In genomic region chr16:59516965-59517364, GRCm38 (mm10) we compare ENCODE assay signal across 19 mouse cellular contexts. TPM values are rescaled to one million over a fixed set of nuclear protein-coding genes. Genes with fewer than 3 reads are reported as not detected.
DNase-seq lines count a peak whose midpoint lies in the region; ATAC-seq lines count a peak whose summit lies in the region.
"Had no signal": no experiment of that assay in that cellular context is flagged by ENCODE, and none has a peak within 500 bp of the region (broad histone marks: within the 10 kb centered on the region; RNA-seq: fewer than 3 reads in every experiment).

No protein-coding gene starts in this region.

- no peaks in the 10 kb centered on the region for H3K9me3 ChIP-seq in heart, embryonic 10.5 days
- H3K9me3 ChIP-seq in midbrain, embryonic 14.5 days (ENCODE audit: control insufficient read depth, low read length), result no peaks in the 10 kb centered on the region
- H3K9me3 ChIP-seq: embryonic facial prominence, embryonic 13.5 days; lung, embryonic 15.5 days; midbrain, embryonic 13.5 days; neural tube, embryonic 15.5 days had no signal

- H3K9ac ChIP-seq in midbrain, embryonic 14.5 days (replicated peaks; ENCODE audit: low read length), result no peak overlapping the region
- H3K9ac ChIP-seq: embryonic facial prominence, embryonic 13.5 days; liver, embryonic 14.5 days; lung, embryonic 15.5 days; midbrain, embryonic 13.5 days; neural tube, embryonic 15.5 days had no signal

- no peaks in the 10 kb centered on the region for H3K27me3 ChIP-seq in heart, embryonic 10.5 days (ENCODE audit: insufficient read depth, poor library complexity, severe bottlenecking)
- no peaks in the 10 kb centered on the region for H3K27me3 ChIP-seq in midbrain, embryonic 14.5 days (ENCODE audit: control insufficient read depth, insufficient read depth, low read length)
- H3K27me3 ChIP-seq: embryonic facial prominence, embryonic 13.5 days; lung, embryonic 15.5 days; midbrain, embryonic 13.5 days; neural tube, embryonic 15.5 days had no signal

- ATAC-seq in granulocyte monocyte progenitor cell, adult 5-6 weeks (replicated peaks; ENCODE audit: poor library complexity, severe bottlenecking), result 0 out of 2 replicates have a peak, but pooled peaks have one; percentile 21
- ATAC-seq in midbrain, embryonic 14.5 days (ENCODE audit: low FRiP score, low TSS enrichment), result no peak
- no peak for ATAC-seq in activated CD4-positive, CD25-positive, alpha-beta regulatory T cell, adult 4 months
- ATAC-seq: forebrain, embryonic 14.5 days; midbrain, embryonic 13.5 days had no signal

- peak overlapping the region; percentile 86 for H3K27ac ChIP-seq in heart, embryonic 10.5 days
- H3K27ac ChIP-seq in midbrain, embryonic 14.5 days (replicated peaks; ENCODE audit: low read depth, low read length), result no peak overlapping the region
- H3K27ac ChIP-seq: embryonic facial prominence, embryonic 13.5 days; liver, embryonic 14.5 days; lung, embryonic 15.5 days; midbrain, embryonic 13.5 days; neural tube, embryonic 15.5 days had no signal

- peak overlapping the region; percentile 36 for H3K4me3 ChIP-seq in heart, embryonic 10.5 days
- no peak overlapping the region for H3K4me3 ChIP-seq in midbrain, embryonic 14.5 days (replicated peaks; ENCODE audit: low read depth, low read length)
- H3K4me3 ChIP-seq: embryonic facial prominence, embryonic 13.5 days; lung, embryonic 15.5 days; midbrain, embryonic 13.5 days; neural tube, embryonic 15.5 days had no signal

- H3K4me2 ChIP-seq in midbrain, embryonic 14.5 days (ENCODE audit: low read length), result no peak overlapping the region
- H3K4me2 ChIP-seq: embryonic facial prominence, embryonic 13.5 days; lung, embryonic 15.5 days; midbrain, embryonic 13.5 days; neural tube, embryonic 15.5 days had no signal

- DNase-seq in heart, embryonic 10.5 days (ENCODE audit: low spot score), result peak; percentile 78
- DNase-seq in heart, postnatal 25 days (ENCODE audit: low spot score), result no peak
- DNase-seq in 416B (ENCODE audit: low read depth), result peak; percentile 43
- peak; percentile 36 for DNase-seq in heart, postnatal 4 days
- no peak for DNase-seq in midbrain, embryonic 14.5 days
- DNase-seq in kidney, postnatal 14 days, result no peak
- DNase-seq: adrenal gland, adult 2 months; cerebellum, postnatal 10 days; gastrocnemius, postnatal 36 days; kidney, postnatal 4 days; lung, postnatal 4 days had no signal

- peaks cover 34% of the 10 kb centered on the region for H3K4me1 ChIP-seq in heart, embryonic 10.5 days
- no peaks in the 10 kb centered on the region for H3K4me1 ChIP-seq in midbrain, embryonic 14.5 days (ENCODE audit: control insufficient read depth, insufficient read depth, low read length)
- H3K4me1 ChIP-seq: lung, embryonic 15.5 days; midbrain, embryonic 13.5 days; neural tube, embryonic 15.5 days had no signal

- intact Hi-C loops in heart, postnatal 25 days (cut with DNase I), result no loop called here

- H3K36me3 ChIP-seq in heart, embryonic 10.5 days, result peaks cover 18% of the 10 kb centered on the region
- no peaks in the 10 kb centered on the region for H3K36me3 ChIP-seq in midbrain, embryonic 14.5 days (ENCODE audit: control insufficient read depth, insufficient read depth, low read length)
- H3K36me3 ChIP-seq: midbrain, embryonic 13.5 days; neural tube, embryonic 15.5 days had no signal

- WGBS in heart, embryonic 10.5 days, result 37% methylated on average over 10 of the region's 10 CpGs
- 95% methylated on average over 10 of the region's 10 CpGs for whole genome bisulfite sequencing in midbrain, embryonic 14.5 days

RNA-seq across cellular contexts. Expression of gene Riox2, which starts 45.4 kb away (rescaled TPM):
- polyA plus RNA-seq in heart, embryonic 10.5 days (2016; fragmentation: Nextera tagmentation; extraction: Ambion mirVana), result 35.8 and 40.0 TPM in 2 replicates
- total RNA-seq in heart, postnatal 25 days (2021), result 10 to 100 TPM; 16.6 to 17.9 TPM
- total RNA-seq in granulocyte monocyte progenitor cell, adult 5-6 weeks (2014; fragmentation: Nextera tagmentation), result 48.5 and 60.6 TPM in 2 replicates
- 51.6 and 59.5 TPM in 2 replicates for total RNA-seq in granulocyte monocyte progenitor cell, adult 5-6 weeks (2017)
- 10 to 100 TPM; 14.2 to 15.1 TPM for total RNA-seq in heart, postnatal 4 days (2021)
- polyA plus RNA-seq in midbrain, embryonic 14.5 days (2014; fragmentation: Nextera tagmentation; extraction: Ambion mirVana), result 10.6 and 12.3 TPM in 2 replicates
- 10 to 100 TPM; 81.2 to 94.4 TPM for polyA plus RNA-seq in activated CD4-positive, CD25-positive, alpha-beta regulatory T cell, adult 4 months (2017; shearing (Covaris generic))

Comparison
In these comparisons a context has a peak if more than half of its experiments do, and no peak if none do; other contexts are left out.
1. DNase-seq: peak in heart, embryonic 10.5 days (single experiment), 416B (single experiment) and heart, postnatal 4 days (single experiment); none in heart, postnatal 25 days (single experiment), midbrain, embryonic 14.5 days (single experiment) and kidney, postnatal 14 days (single experiment).